Mouse (Mus musculus) embryo, embryonic 11.5 days (tissue): Measurements from ENCODE around the gene Arid5b.

Experiments used
- DNase-seq: peaks from one replicate; pipeline ENCODE4 v3.0.0-alpha.2; 2012; ENCODE audit warnings: low read depth, low spot score

The Arid5b gene

DNA sequence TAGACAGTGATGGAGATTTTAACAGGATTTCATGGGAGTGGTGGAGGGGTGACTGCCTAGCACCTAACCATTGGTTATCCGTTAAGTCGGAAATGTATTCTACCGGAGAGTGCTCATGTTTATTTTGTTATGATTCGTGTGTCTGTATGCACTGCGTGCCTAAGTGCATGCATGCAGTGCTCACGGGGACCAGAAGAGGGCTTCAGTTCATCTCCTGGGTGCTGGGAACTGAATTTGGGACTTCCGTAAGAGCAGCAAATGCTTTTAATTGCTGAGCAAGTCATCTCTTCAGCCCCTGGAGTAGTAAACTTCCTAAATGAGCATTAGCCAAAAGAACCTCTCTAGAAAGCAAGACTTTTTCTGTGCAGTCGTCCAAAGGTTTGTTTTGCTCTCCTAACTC lies 226.2 kb downstream of the Arid5b start:
- no peak for DNase-seq

DNA sequence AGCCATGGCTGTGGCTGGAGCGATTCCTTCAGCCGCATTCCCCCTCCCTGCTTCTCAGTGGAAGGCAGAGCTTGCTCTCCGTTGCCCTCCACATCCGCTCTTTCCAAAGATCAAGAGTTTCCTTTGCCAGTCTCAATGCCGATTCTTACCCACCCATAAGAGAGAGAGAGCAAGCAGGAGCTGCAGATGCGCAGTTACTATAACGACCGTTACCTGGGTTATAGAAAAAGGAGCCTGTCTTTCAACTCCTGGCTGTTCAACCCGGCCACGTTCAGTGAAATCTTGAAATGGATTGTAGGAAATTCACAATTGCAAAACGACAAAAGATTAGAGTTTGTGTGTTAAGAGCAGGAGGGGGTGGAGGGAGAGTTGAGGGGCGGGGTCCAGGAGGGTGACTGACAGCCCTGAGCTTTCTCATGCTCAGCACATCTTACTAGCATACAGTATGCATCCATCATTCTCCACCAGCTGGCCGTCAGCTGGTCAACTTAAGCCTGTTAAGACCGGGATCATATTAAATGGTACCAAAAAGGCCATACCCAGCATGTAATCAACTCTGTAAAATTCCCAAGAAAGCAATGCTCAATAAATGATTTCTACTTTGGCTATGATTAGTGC lies 227.1 kb downstream of the Arid5b start:
- DNase-seq, result no peak

DNA sequence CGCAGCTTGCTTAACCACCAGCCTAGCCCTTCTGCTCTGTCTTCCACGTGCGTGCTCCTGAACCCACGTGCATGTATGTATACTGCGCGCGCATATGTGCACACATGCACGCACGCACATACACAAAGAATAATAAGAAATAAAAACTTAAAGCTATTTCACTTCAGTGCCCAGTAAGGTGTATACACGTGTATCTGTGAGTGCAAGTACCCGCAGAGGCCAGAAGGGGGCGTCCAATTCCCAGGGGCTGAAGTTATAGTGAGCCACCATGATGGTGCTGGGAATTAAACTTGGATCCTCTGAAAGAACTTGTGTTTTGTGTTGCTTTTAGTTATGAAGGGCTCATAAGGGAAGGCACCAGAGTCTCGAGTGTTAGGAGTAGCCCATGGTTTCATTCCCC lies 227.7 kb downstream of the Arid5b start:
- DNase-seq, result no peak

DNA sequence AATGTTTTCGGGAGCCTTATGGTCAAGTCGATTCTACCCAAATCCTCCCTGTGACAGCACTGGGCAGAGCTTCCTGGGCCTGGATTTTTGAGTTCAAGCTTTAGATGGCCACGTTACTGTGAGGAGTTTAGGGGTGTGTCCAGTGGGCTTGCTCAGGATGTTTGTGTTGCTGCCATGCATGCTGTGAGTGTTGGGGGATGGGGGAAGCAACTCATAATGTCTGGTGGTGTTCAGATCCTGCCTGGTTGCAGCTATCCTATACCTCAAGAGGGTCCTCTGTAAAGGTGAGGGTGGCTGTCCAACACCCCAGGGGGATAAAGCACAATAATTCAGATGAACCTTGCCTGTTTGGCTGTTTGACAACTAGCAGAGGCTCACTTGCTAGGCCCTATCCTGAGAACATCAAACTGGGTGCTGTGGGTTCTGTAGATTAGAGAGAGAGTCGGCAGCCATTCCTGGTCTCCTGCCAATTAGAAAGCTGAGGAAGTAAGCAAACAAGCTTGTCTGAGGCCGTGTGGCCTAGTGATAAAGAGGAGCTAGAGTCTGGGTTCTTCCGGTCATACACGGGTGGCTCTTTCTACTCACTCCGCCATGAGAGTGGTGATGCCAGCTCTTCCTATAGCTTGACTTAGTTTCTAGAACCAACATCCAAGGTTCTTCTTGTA lies 229.8 kb downstream of the Arid5b start:
- no peak for DNase-seq

DNA sequence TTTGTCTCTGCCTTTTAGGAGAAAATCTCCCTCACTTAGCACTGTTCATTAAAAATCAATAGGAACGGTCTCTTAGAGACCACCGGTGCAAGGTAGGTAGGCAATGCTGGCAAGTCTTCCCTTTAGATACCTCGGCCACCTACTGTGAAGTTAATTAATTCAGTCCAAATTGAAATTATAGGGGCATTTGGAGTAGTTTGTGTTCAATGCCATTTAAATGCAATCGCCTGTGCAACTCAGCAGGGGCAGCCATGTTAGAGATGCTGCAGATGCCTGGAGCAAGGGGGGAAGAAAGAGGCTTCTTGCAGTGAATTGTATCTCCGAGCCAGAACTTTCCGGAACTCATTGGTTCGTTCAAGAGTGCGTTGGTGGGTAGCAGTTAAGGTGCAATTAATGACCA lies 233.7 kb downstream of the Arid5b start:
- no peak for DNase-seq

DNA sequence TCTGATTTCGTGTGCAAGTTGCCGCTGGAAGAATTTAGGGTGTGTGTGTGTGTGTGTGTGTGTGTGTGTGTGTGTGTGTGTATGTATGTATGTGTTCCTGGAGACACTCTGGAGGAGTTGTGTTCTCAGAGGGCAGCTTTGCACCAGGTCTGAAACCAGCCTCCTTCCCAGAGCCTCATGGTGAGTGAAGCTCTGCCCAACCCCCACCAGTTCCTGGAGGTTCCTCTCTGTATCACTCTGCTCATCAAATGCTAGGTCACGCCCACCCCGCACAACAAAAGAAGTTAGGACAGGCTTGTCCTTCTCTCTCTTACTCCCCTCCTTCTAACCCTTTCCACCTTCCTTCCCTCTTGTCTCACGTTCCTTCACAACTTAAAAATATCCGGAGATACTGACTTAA lies 234.6 kb downstream of the Arid5b start:
- DNase-seq, result no peak
